In the genomic region with DNA sequence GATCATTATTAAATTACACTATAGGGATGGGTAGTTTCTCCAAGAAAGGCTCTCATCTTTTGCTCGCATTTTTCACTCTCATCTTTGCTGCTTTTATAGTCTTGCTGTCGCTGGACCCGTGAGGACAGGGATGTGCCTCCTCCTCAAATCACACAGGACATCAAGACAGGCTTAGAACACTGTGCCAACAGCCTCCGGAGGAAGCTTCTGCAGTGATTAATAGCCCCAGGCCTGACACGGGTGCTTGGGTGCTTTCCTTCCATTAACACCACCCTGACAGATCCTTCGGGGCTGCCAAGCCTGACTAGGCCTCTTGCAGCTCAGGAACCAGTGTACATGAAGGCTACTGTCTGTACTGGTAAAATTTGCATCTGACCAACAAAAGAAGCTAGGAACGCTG, we compare ENCODE assay signal across 13 mouse cellular contexts.
"Had no signal": no experiment of that assay in that cellular context is flagged by ENCODE, and none has a peak within 500 bp of the region (broad histone marks: within the 10 kb centered on the region; RNA-seq: fewer than 3 reads in every experiment).

No protein-coding gene starts in this region.

- H3K36me3 ChIP-seq: intestine, embryonic 15.5 days; limb, embryonic 12.5 days; midbrain, embryonic 12.5 days; neural tube, embryonic 13.5 days had no signal

- H3K27ac ChIP-seq: intestine, embryonic 15.5 days; limb, embryonic 12.5 days; liver, embryonic 14.5 days; midbrain, embryonic 12.5 days; neural tube, embryonic 13.5 days had no signal

- H3K27me3 ChIP-seq: intestine, embryonic 15.5 days; limb, embryonic 12.5 days; midbrain, embryonic 12.5 days; neural tube, embryonic 13.5 days had no signal

- H3K9ac ChIP-seq: intestine, embryonic 15.5 days; limb, embryonic 12.5 days; liver, embryonic 14.5 days; midbrain, embryonic 12.5 days; neural tube, embryonic 13.5 days had no signal

- H3K4me2 ChIP-seq: intestine, embryonic 15.5 days; limb, embryonic 12.5 days; midbrain, embryonic 12.5 days; neural tube, embryonic 13.5 days had no signal

- ATAC-seq: intestine, embryonic 15.5 days; midbrain, embryonic 16.5 days had no signal

- H3K9me3 ChIP-seq: intestine, embryonic 15.5 days; limb, embryonic 12.5 days; midbrain, embryonic 12.5 days; neural tube, embryonic 13.5 days had no signal

- H3K4me1 ChIP-seq: intestine, embryonic 15.5 days had no signal

- DNase-seq: lung, adult 2 months; lung, postnatal 14 days; retina, postnatal 1 day; right cerebral cortex, postnatal 4 days; spleen, adult 18-20 months; thymus, adult 18-20 months; thymus, postnatal 14 days had no signal

- H3K4me3 ChIP-seq: intestine, embryonic 15.5 days; limb, embryonic 12.5 days; midbrain, embryonic 12.5 days; neural tube, embryonic 13.5 days had no signal
